In genomic region chr8:117569409-117569808, GRCm38 (mm10) we compare ENCODE assay signal across 8 mouse cellular contexts.
DNase-seq lines count a peak whose midpoint lies in the region; TF ChIP-seq lines count a peak whose summit lies in the region.
"Had no signal": no experiment of that assay in that cellular context is flagged by ENCODE, and none has a peak within 500 bp of the region (broad histone marks: within the 10 kb centered on the region; RNA-seq: fewer than 3 reads in every experiment).

No protein-coding gene starts in this region.

- H3K79me2 ChIP-seq in CH12.LX (replicated peaks; ENCODE audit: control insufficient read depth, extremely low read depth, insufficient read depth, poor library complexity, severe bottlenecking): peaks cover 4% of the 10 kb centered on the region; the same call in 1 of the 2 replicates

- no peaks in the 10 kb centered on the region for H3K27me3 ChIP-seq in CH12.LX (replicated peaks)
- H3K27me3 ChIP-seq: lung, embryonic 15.5 days had no signal

- dilution Hi-C loops in CH12.LX (cut with MboI; ENCODE audit: extremely low pct_ligation_motif_present, extremely low pct_unique_long_range_greater_than_20kb, low sequenced_read_pairs): no loop called here

- no peak overlapping the region for H3K4me2 ChIP-seq in CH12.LX (ENCODE audit: insufficient read depth, low read depth, poor library complexity, severe bottlenecking)
- H3K4me2 ChIP-seq: lung, embryonic 15.5 days had no signal

- H3K36me3 ChIP-seq in CH12.LX (replicated peaks in 1 of 2; ENCODE audit: control insufficient read depth in 1 of 2, insufficient read depth in 1 of 2, low read length in 1 of 2): peaks cover 74 to 90% of the 10 kb centered on the region in 2 experiments
- H3K36me3 ChIP-seq: lung, embryonic 15.5 days had no signal

- peaks cover 1 to 4% of the 10 kb centered on the region in 2 experiments; a peak in 3 of 4 replicates for H3K4me1 ChIP-seq in CH12.LX (ENCODE audit: control insufficient read depth in 1 of 2, insufficient read depth in 2 of 2)
- H3K4me1 ChIP-seq in lung, adult 2 months (ENCODE audit: control insufficient read depth, insufficient read depth, low read length): no peaks in the 10 kb centered on the region
- H3K4me1 ChIP-seq: lung, embryonic 15.5 days had no signal

- DNase-seq in A20 (ENCODE audit: low read depth, low spot score): peak; percentile 40
- DNase-seq in CH12.LX (ENCODE audit: extremely low read depth): peak; percentile 43
- peak; percentile 33 for DNase-seq in c-Kit-positive CD71-negative TER-119-negative erythroid progenitor cells, embryonic 14.5 days (ENCODE audit: low read depth)
- peak; percentile 19 to 60 for DNase-seq in frontal cortex, postnatal 10 days (ENCODE audit: low spot score in 2 of 2)
- DNase-seq in kidney, postnatal 36 days: peak; percentile 63 to 88
- DNase-seq in lung, adult 2 months: peak; percentile 73
- DNase-seq in right cerebral cortex, postnatal 4 days: peak; percentile 81

- peak; percentile 80 to 86 for TF ChIP-seq CTCF in CH12.LX (conservative IDR thresholded peaks at IDR 0.05 in 1 of 2, IDR thresholded peaks at IDR 0.05 in 1 of 2; ENCODE audit: low read depth in 2 of 2, low read length in 2 of 2)
- peak; percentile 99 for TF ChIP-seq CTCF in lung, adult 2 months (IDR thresholded peaks at IDR 0.05; ENCODE audit: insufficient read depth, low read length)

- H3K27ac ChIP-seq in CH12.LX (ENCODE audit: insufficient read depth, low read depth): no peak overlapping the region
- H3K27ac ChIP-seq: lung, embryonic 15.5 days had no signal

- H3K4me3 ChIP-seq in CH12.LX (replicated peaks in 1 of 3; ENCODE audit: low read depth in 2 of 3, low read length in 2 of 3, poor library complexity in 1 of 3): no peak overlapping the region
- H3K4me3 ChIP-seq in lung, adult 2 months (replicated peaks; ENCODE audit: extremely low read depth, low read depth, low read length): no peak overlapping the region
- H3K4me3 ChIP-seq: lung, embryonic 15.5 days had no signal

- no peak for TF ChIP-seq EP300 in CH12.LX (IDR thresholded peaks at IDR 0.05; ENCODE audit: low read length)

- peak; percentile 77 for TF ChIP-seq RAD21 in CH12.LX (IDR thresholded peaks at IDR 0.05; ENCODE audit: low read depth, low read length)

- 32% methylated on average over 5 of the region's 5 CpGs for WGBS in lung, adult 2 months

- in situ Hi-C loops in CH12.LX (cut with MboI; ENCODE audit: low pct_ligation_motif_present, low pct_unique_long_range_greater_than_20kb, low sequenced_read_pairs): no loop called here

- H3K9me3 ChIP-seq in CH12.LX (replicated peaks; ENCODE audit: low read length): no peaks in the 10 kb centered on the region
- H3K9me3 ChIP-seq: lung, embryonic 15.5 days had no signal

- TF ChIP-seq POLR2A in CH12.LX (IDR thresholded peaks at IDR 0.05; ENCODE audit: low read depth, low read length): no peak
- no peak for TF ChIP-seq POLR2A in lung, adult 2 months (IDR thresholded peaks at IDR 0.05; ENCODE audit: borderline replicate concordance, extremely low read depth, low read depth, low read length)

- no peak overlapping the region for H3K9ac ChIP-seq in CH12.LX (ENCODE audit: insufficient read depth, low read depth)
- H3K9ac ChIP-seq: lung, embryonic 15.5 days had no signal

TF ChIP-seq in CH12.LX, 34 proteins besides CTCF, POLR2A, EP300 and RAD21:
- TF ChIP-seq RCOR1 (conservative IDR thresholded peaks at IDR 0.05; ENCODE audit: low read depth, low read length) (no peak), MXI1 (IDR thresholded peaks at IDR 0.05; ENCODE audit: low read depth, low read length) (no peak), NELFE (IDR thresholded peaks at IDR 0.05; ENCODE audit: low read depth, low read length) (no peak), UBTF (IDR thresholded peaks at IDR 0.05; ENCODE audit: low read depth, low read length) (no peak), E2F4 (IDR thresholded peaks at IDR 0.05; ENCODE audit: insufficient replicate concordance, low read depth, low read length) (no peak), TBP (conservative IDR thresholded peaks at IDR 0.05; ENCODE audit: low read depth, low read length) (no peak), MAFK (IDR thresholded peaks at IDR 0.05; ENCODE audit: insufficient replicate concordance, low read length) (no peak), KAT2A (IDR thresholded peaks at IDR 0.05; ENCODE audit: insufficient replicate concordance, low read length) (no peak), JUND (conservative IDR thresholded peaks at IDR 0.05; ENCODE audit: low read depth, low read length) (no peak), ZNF384 (IDR thresholded peaks at IDR 0.05; ENCODE audit: low read depth, low read length) (no peak), USF1 (IDR thresholded peaks at IDR 0.05; ENCODE audit: low read depth, low read length) (no peak), ETS1 (conservative IDR thresholded peaks at IDR 0.05; ENCODE audit: low read depth, low read length) (no peak), IRF4 (IDR thresholded peaks at IDR 0.05; ENCODE audit: low read depth, low read length) (no peak), ZMIZ1 (IDR thresholded peaks at IDR 0.05; ENCODE audit: low read depth, low read length) (no peak), CHD2 (IDR thresholded peaks at IDR 0.05; ENCODE audit: low read length) (no peak), MYC (IDR thresholded peaks at IDR 0.05; ENCODE audit: low read depth, low read length) (peak; percentile 58; the same call in 1 of the 2 replicates), SMC3 (IDR thresholded peaks at IDR 0.05; ENCODE audit: low read depth, low read length) (peak; percentile 81), JUN (IDR thresholded peaks at IDR 0.05; ENCODE audit: insufficient read depth, low read depth, low read length) (no peak), BHLHE40 (IDR thresholded peaks at IDR 0.05; ENCODE audit: low read depth, low read length) (no peak), MAZ (IDR thresholded peaks at IDR 0.05; ENCODE audit: low read depth, low read length) (no peak), ZC3H11A (IDR thresholded peaks at IDR 0.05; ENCODE audit: low read depth, low read length) (peak; percentile 13; the same call in 1 of the 2 replicates), PAX5 (IDR thresholded peaks at IDR 0.05; ENCODE audit: low read length) (no peak), USF2 (conservative IDR thresholded peaks at IDR 0.05; ENCODE audit: low read depth, low read length) (no peak), NRF1 (IDR thresholded peaks at IDR 0.05; ENCODE audit: low read depth, low read length) (no peak), POLR2AphosphoS2 (IDR thresholded peaks at IDR 0.05; ENCODE audit: low read depth, low read length) (no peak), MEF2A (IDR thresholded peaks at IDR 0.05; ENCODE audit: borderline replicate concordance, low read depth, low read length) (no peak), GABPA (IDR thresholded peaks at IDR 0.05; ENCODE audit: insufficient replicate concordance, low read depth, low read length) (no peak), SIN3A (IDR thresholded peaks at IDR 0.05; ENCODE audit: low read length) (peak; percentile 27; the same call in 1 of the 2 replicates)
TF ChIP-seq in CH12.LX: peak in this region for 4.
